Mouse (Mus musculus) c-Kit-positive CD71-positive TER-119-positive erythroid progenitor cells, embryonic 14.5 days (primary cell): ENCODE results near the gene Rad17.

Experiments
- DNase-seq: peaks from one replicate; pipeline ENCODE4 v3.0.0-alpha.2; 2013; ENCODE audit warnings: low spot score

Rad17 gene

GRCm38 (mm10) chr13:100570713-100571112 is 80.1 kb downstream of the Rad17 start:
- DNase-seq = no peak

- no peak for DNase-seq
Observed at GRCm38 (mm10) chr13:100568359-100568758, 82.5 kb downstream of the Rad17 start.
